Mouse (Mus musculus) liver, adult 2 months (tissue): ENCODE measurements around the gene Gm40193.

Source experiments
- CTCF ChIP-seq: fragments of 200-500 bp; IDR thresholded peaks from 2 replicates; pipeline ENCODE4 v1.5.1; 2011; ENCODE audit warnings: low read depth, low read length, control low read depth
- POLR2A ChIP-seq: fragments of 200-500 bp; IDR thresholded peaks from 2 replicates; pipeline ENCODE4 v1.6.1; 2011; ENCODE audit warnings: low read length, control low read depth; ENCODE audit not compliant: insufficient read depth; ENCODE audit errors: extremely low read depth

DNA sequence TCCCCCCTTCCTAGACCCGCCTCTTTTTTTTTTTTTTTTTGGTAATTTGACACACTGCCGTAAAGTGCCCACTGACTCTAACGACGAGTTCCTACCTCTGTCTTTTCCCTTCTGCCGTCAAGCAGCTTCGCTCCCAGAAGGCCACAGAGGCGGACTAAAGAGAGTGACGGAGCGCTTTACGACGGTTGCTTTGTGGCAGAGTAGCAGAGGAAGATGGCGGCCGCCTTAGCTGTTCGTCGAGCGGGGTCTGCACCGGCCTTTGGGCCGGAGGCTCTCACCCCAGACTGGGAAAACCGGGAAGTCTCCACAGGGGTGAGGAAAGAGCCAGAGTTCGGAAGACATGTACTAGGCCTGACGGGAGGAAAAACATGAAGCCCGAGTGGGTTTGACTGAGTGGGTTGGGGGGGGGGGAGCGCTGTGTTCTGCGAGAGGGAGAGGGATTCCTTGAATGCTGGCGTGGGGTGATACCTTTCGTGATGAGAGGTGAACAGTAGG is 7.5 kb downstream of the Gm40193 start, which contains the start of gene Psmb6:
- TF ChIP-seq CTCF: no peak
- peak; percentile 77; the same call in 1 of the 2 replicates for TF ChIP-seq POLR2A
